Mouse (Mus musculus) embryonic facial prominence, embryonic 15.5 days (tissue): ENCODE measurements around the gene Hesx1. TPM values are rescaled to one million over a fixed set of nuclear protein-coding genes. Genes with fewer than 3 reads are reported as not detected.
"Not testable (repeated sequence)": the region's sequence is repeated elsewhere in the genome, so short reads cannot be mapped to it uniquely, and the experiment has no call there.

Experiments used
- ATAC-seq: fragments of 200-750 bp; cut with Nextera tagmentation; 2 replicates; pipeline ENCODE4 v1.8.0; 2017; ENCODE audit warnings: low read depth, moderate TSS enrichment; ENCODE audit not compliant: insufficient number of reproducible peaks, low FRiP score, low TSS enrichment
- H3K27ac ChIP-seq: fragments of 300-500 bp; sonication (generic); replicated peaks from 2 replicates; pipeline ENCODE4 v1.5.1; 2015; ENCODE audit warnings: mild to moderate bottlenecking, inconsistent platforms
- H3K27me3 ChIP-seq: fragments of 300-500 bp; sonication (generic); 2 replicates; pipeline ENCODE4 v1.6.1; 2015; ENCODE audit warnings: inconsistent platforms
- H3K36me3 ChIP-seq: fragments of 300-500 bp; sonication (generic); 2 replicates; pipeline ENCODE4 v1.6.1; 2015; ENCODE audit warnings: mild to moderate bottlenecking, inconsistent platforms
- H3K4me1 ChIP-seq: fragments of 300-500 bp; sonication (generic); 2 replicates; pipeline ENCODE4 v1.6.1; 2015; ENCODE audit warnings: inconsistent platforms
- H3K4me2 ChIP-seq: fragments of 300-500 bp; sonication (generic); replicated peaks from 2 replicates; pipeline ENCODE4 v1.6.1; 2015; ENCODE audit warnings: mild to moderate bottlenecking, inconsistent platforms
- H3K4me3 ChIP-seq: fragments of 300-500 bp; sonication (generic); replicated peaks from 2 replicates; pipeline ENCODE4 v1.5.1; 2015; ENCODE audit warnings: mild to moderate bottlenecking, inconsistent platforms
- H3K9ac ChIP-seq: fragments of 300-500 bp; sonication (generic); 2 replicates; pipeline ENCODE4 v1.6.1; 2015; ENCODE audit warnings: inconsistent platforms
- H3K9me3 ChIP-seq: fragments of 300-500 bp; sonication (generic); replicated peaks from 2 replicates; pipeline ENCODE4 v1.6.1; 2016; ENCODE audit warnings: inconsistent platforms
- WGBS: fragments of 180-500 bp; shearing (Covaris S2); methylation state at CpG from one replicate; pipeline ENCODE4 v1.1.7; 2015; 5-methylcytosine and 5-hydroxymethylcytosine counted together
- polyA plus RNA-seq: library from polyadenylated mRNA; unstranded; fragments of >200 nt; fragmentation: Nextera tagmentation; extraction: Ambion mirVana; gene quantifications from 2 replicates; pipeline ENCODE4 v1.2.1, GENCODE M21; 2015

Hesx1 gene
- 0.28 and 0.39 TPM in 2 replicates for polyA plus RNA-seq

GRCm38 (mm10) chr14:26994211-26994741, at the start of gene Hesx1:
Gene Hesx1, plus strand, starts transcription at chr14:26994416.
- H3K4me2 ChIP-seq = peak within 1 kb of the TSS; percentile 46
- no peaks in the 10 kb centered on the region for H3K27me3 ChIP-seq
- H3K4me1 ChIP-seq = peaks cover 6% of the 10 kb centered on the region; the same call in 1 of the 2 replicates
- WGBS = 8% methylated on average over 16 of the region's 16 CpGs
- 0 out of 2 replicates have a peak, but pooled peaks have one; percentile 39 for ATAC-seq
- H3K9ac ChIP-seq = 0 out of 2 replicates have a peak within 1 kb of the TSS, but pooled peaks have one; percentile 15
- peak within 1 kb of the TSS; percentile 45; the same call in 1 of the 2 replicates for H3K27ac ChIP-seq
- H3K36me3 ChIP-seq = no peaks in the 10 kb centered on the region
- H3K4me3 ChIP-seq = peak within 1 kb of the TSS; percentile 38
- no peaks in the 10 kb centered on the region for H3K9me3 ChIP-seq

GRCm38 (mm10) chr14:26956139-26956538, 38.1 kb upstream of the Hesx1 start:
- H3K36me3 ChIP-seq = peaks cover 26% of the 10 kb centered on the region
- not testable (repeated sequence) for H3K9ac ChIP-seq, H3K4me1 ChIP-seq, H3K9me3 ChIP-seq, H3K4me2 ChIP-seq, ATAC-seq, H3K27me3 ChIP-seq, H3K4me3 ChIP-seq, H3K27ac ChIP-seq
- 86% methylated on average over 2 of the region's 2 CpGs for WGBS

GRCm38 (mm10) chr14:26960518-26960917, 33.7 kb upstream of the Hesx1 start:
- Histone ChIP-seq H3K4me3 (no peak overlapping the region), H3K4me1 (no peaks in the 10 kb centered on the region), H3K27ac (no peak overlapping the region), H3K27me3 (no peaks in the 10 kb centered on the region), H3K36me3 (peaks cover 16% of the 10 kb centered on the region; the same call in 1 of the 2 replicates), H3K9ac (no peak overlapping the region), H3K4me2 (no peak overlapping the region), H3K9me3 (no peaks in the 10 kb centered on the region)
- WGBS = 81% methylated on average over 1 of the region's 1 CpGs
- no peak for ATAC-seq

GRCm38 (mm10) chr14:26969164-26969563, 25.1 kb upstream of the Hesx1 start:
- Histone ChIP-seq H3K9me3 (no peaks in the 10 kb centered on the region), H3K4me3 (peak overlapping the region; percentile 92), H3K27ac (no peak overlapping the region), H3K4me1 (no peaks in the 10 kb centered on the region), H3K4me2 (peak overlapping the region; percentile 56), H3K9ac (peak overlapping the region; percentile 79; the same call in 1 of the 2 replicates), H3K27me3 (no peaks in the 10 kb centered on the region), H3K36me3 (no peaks in the 10 kb centered on the region)
- 66% methylated on average over 3 of the region's 3 CpGs for WGBS
- no peak for ATAC-seq

- Histone ChIP-seq H3K4me2 (peak overlapping the region; percentile 56), H3K9me3 (no peaks in the 10 kb centered on the region), H3K36me3 (no peaks in the 10 kb centered on the region), H3K27ac (peak overlapping the region; percentile 91), H3K4me3 (peak overlapping the region; percentile 92), H3K9ac (peak overlapping the region; percentile 79), H3K4me1 (no peaks in the 10 kb centered on the region), H3K27me3 (no peaks in the 10 kb centered on the region)
- WGBS = 0% methylated on average over 62 of the region's 62 CpGs
- ATAC-seq = peak; percentile 84
Measured at GRCm38 (mm10) chr14:26969856-26970407, 24.3 kb upstream of the Hesx1 start.

GRCm38 (mm10) chr14:26970439-26970932, 23.7 kb upstream of the Hesx1 start:
- Histone ChIP-seq H3K4me2 (peak overlapping the region; percentile 56), H3K9me3 (no peaks in the 10 kb centered on the region), H3K4me3 (peak overlapping the region; percentile 92), H3K36me3 (no peaks in the 10 kb centered on the region), H3K27ac (peak overlapping the region; percentile 91), H3K27me3 (no peaks in the 10 kb centered on the region), H3K4me1 (no peaks in the 10 kb centered on the region), H3K9ac (peak overlapping the region; percentile 79)
- under 1% methylated on average over 53 of the region's 53 CpGs for WGBS
- ATAC-seq = peak; percentile 99

- 36% methylated on average over 10 of the region's 10 CpGs for WGBS
- Histone ChIP-seq H3K9ac (peak within 1 kb of the TSS; percentile 79), H3K4me3 (peak within 1 kb of the TSS; percentile 92), H3K36me3 (no peaks in the 10 kb centered on the region), H3K4me2 (peak within 1 kb of the TSS; percentile 56), H3K27ac (peak within 1 kb of the TSS; percentile 91), H3K27me3 (no peaks in the 10 kb centered on the region), H3K9me3 (no peaks in the 10 kb centered on the region), H3K4me1 (no peaks in the 10 kb centered on the region)
- ATAC-seq = no peak
Measured at GRCm38 (mm10) chr14:26971106-26971789, 23.0 kb upstream of the Hesx1 start, which contains the start of gene Appl1. Gene Appl1, minus strand, starts transcription at chr14:26971232.

- Histone ChIP-seq H3K4me1 (no peaks in the 10 kb centered on the region), H3K4me3 (no peak overlapping the region), H3K27me3 (no peaks in the 10 kb centered on the region), H3K9ac (no peak overlapping the region), H3K9me3 (no peaks in the 10 kb centered on the region), H3K4me2 (no peak overlapping the region), H3K36me3 (no peaks in the 10 kb centered on the region), H3K27ac (no peak overlapping the region)
- WGBS = 75% methylated on average over 2 of the region's 2 CpGs
- ATAC-seq = no peak
Measured at GRCm38 (mm10) chr14:26973089-26973488, 21.1 kb upstream of the Hesx1 start.

- WGBS = 84% methylated on average over 3 of the region's 3 CpGs
- no peaks in the 10 kb centered on the region for H3K9me3 ChIP-seq
- no peak for ATAC-seq
- no peak overlapping the region for H3K9ac ChIP-seq
- no peaks in the 10 kb centered on the region for H3K27me3 ChIP-seq
- no peaks in the 10 kb centered on the region for H3K4me1 ChIP-seq
- no peaks in the 10 kb centered on the region for H3K36me3 ChIP-seq
- no peak overlapping the region for H3K4me2 ChIP-seq
- H3K4me3 ChIP-seq = no peak overlapping the region
- H3K27ac ChIP-seq = no peak overlapping the region
Measured at GRCm38 (mm10) chr14:26975490-26975889, 18.7 kb upstream of the Hesx1 start.

- H3K4me2 ChIP-seq = no peak overlapping the region
- H3K4me3 ChIP-seq = no peak overlapping the region
- WGBS = 75% methylated on average over 7 of the region's 7 CpGs
- H3K36me3 ChIP-seq = no peaks in the 10 kb centered on the region
- ATAC-seq = no peak
- no peaks in the 10 kb centered on the region for H3K4me1 ChIP-seq
- no peak overlapping the region for H3K9ac ChIP-seq
- H3K27ac ChIP-seq = no peak overlapping the region
- H3K27me3 ChIP-seq = no peaks in the 10 kb centered on the region
- no peaks in the 10 kb centered on the region; the same call in 1 of the 2 replicates for H3K9me3 ChIP-seq
Measured at GRCm38 (mm10) chr14:26976212-26976611, 18.0 kb upstream of the Hesx1 start.

GRCm38 (mm10) chr14:26977500-26977899, 16.7 kb upstream of the Hesx1 start:
- no peak overlapping the region for H3K9ac ChIP-seq
- no peaks in the 10 kb centered on the region for H3K36me3 ChIP-seq
- no peak overlapping the region for H3K4me3 ChIP-seq
- no peaks in the 10 kb centered on the region; the same call in 1 of the 2 replicates for H3K9me3 ChIP-seq
- H3K4me2 ChIP-seq = no peak overlapping the region
- no peaks in the 10 kb centered on the region for H3K4me1 ChIP-seq
- WGBS = 25% methylated on average over 2 of the region's 2 CpGs
- no peak overlapping the region for H3K27ac ChIP-seq
- H3K27me3 ChIP-seq = no peaks in the 10 kb centered on the region
- ATAC-seq = no peak
